Mouse (Mus musculus) stomach, embryonic 16.5 days (tissue): Measurements from ENCODE around the gene Pla2g2f. TPM values are rescaled to one million over a fixed set of nuclear protein-coding genes. Genes with fewer than 3 reads are reported as not detected.

ENCODE experiments used
- ATAC-seq: fragments of 200-750 bp; cut with Nextera tagmentation; 2 replicates; pipeline ENCODE4 v1.8.0; 2017; ENCODE audit warnings: moderate number of reproducible peaks, moderate TSS enrichment; ENCODE audit not compliant: insufficient read depth, low FRiP score
- H3K27ac ChIP-seq: fragments of 300-500 bp; sonication (generic); 2 replicates; pipeline ENCODE4 v1.5.1; 2014; ENCODE audit warnings: low read length
- H3K27me3 ChIP-seq: fragments of 300-500 bp; sonication (generic); 2 replicates; pipeline ENCODE4 v1.6.1; 2014; ENCODE audit warnings: low read length, control low read depth, mixed read lengths; ENCODE audit not compliant: control insufficient read depth, insufficient read depth
- H3K36me3 ChIP-seq: fragments of 300-500 bp; sonication (generic); 2 replicates; pipeline ENCODE4 v1.6.1; 2014; ENCODE audit warnings: low read length; ENCODE audit not compliant: control insufficient read depth, insufficient read depth
- H3K4me1 ChIP-seq: fragments of 300-500 bp; sonication (generic); 2 replicates; pipeline ENCODE4 v1.6.1; 2014; ENCODE audit warnings: low read length, control low read depth, mixed read lengths; ENCODE audit not compliant: control insufficient read depth, insufficient read depth
- H3K4me2 ChIP-seq: fragments of 300-500 bp; sonication (generic); 2 replicates; pipeline ENCODE4 v1.6.1; 2014; ENCODE audit warnings: low read depth, low read length, mixed read lengths
- H3K4me3 ChIP-seq: fragments of 300-500 bp; sonication (generic); replicated peaks from 2 replicates; pipeline ENCODE4 v1.5.1; 2014; ENCODE audit warnings: mild to moderate bottlenecking, low read length
- H3K9ac ChIP-seq: fragments of 300-500 bp; sonication (generic); 2 replicates; pipeline ENCODE4 v1.6.1; 2014; ENCODE audit warnings: low read length
- H3K9me3 ChIP-seq: fragments of 300-500 bp; sonication (generic); replicated peaks from 2 replicates; pipeline ENCODE4 v1.6.1; 2016; ENCODE audit warnings: low read length, control low read depth; ENCODE audit not compliant: control insufficient read depth
- WGBS: fragments of 180-500 bp; shearing (Covaris S2); extraction: QIAGEN DNeasy Blood & Tissue Kit; methylation state at CpG from one replicate; pipeline ENCODE4 v1.1.7; 2014; 5-methylcytosine and 5-hydroxymethylcytosine counted together
- polyA plus RNA-seq: library from polyadenylated mRNA; unstranded; fragments of >200 nt; fragmentation: Nextera tagmentation; extraction: Ambion mirVana; gene quantifications from 2 replicates; pipeline ENCODE4 v1.2.1, GENCODE M21; 2015

Gene Pla2g2f
- polyA plus RNA-seq, 1 experiment from 2014 or later, result 2.0 TPM

DNA sequence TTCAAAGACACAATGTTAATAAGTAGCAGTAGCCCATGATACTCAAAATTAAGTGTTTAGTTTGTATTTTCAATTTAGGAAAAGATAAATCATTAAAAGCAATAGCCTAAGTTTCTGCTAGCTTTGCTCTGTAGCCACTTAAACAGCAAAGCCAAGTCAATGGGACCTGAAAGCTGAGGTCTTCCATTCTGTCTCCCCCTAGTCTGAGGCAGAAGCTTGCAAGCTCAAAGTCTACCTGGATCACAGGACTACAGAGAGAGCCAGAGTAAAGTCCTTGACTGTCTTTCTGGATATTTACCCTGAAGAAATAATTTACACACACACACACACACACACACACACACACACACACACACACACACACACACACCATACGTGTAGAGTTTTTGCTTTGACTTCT lies 43.2 kb downstream of the Pla2g2f start:
- Histone ChIP-seq H3K4me1 (no peaks in the 10 kb centered on the region), H3K4me3 (no peak overlapping the region), H3K4me2 (no peak overlapping the region), H3K9me3 (no peaks in the 10 kb centered on the region), H3K27me3 (no peaks in the 10 kb centered on the region), H3K9ac (no peak overlapping the region), H3K36me3 (no peaks in the 10 kb centered on the region), H3K27ac (no peak overlapping the region)
- 53% methylated on average over 1 of the region's 1 CpGs for WGBS
- ATAC-seq, result no peak

DNA sequence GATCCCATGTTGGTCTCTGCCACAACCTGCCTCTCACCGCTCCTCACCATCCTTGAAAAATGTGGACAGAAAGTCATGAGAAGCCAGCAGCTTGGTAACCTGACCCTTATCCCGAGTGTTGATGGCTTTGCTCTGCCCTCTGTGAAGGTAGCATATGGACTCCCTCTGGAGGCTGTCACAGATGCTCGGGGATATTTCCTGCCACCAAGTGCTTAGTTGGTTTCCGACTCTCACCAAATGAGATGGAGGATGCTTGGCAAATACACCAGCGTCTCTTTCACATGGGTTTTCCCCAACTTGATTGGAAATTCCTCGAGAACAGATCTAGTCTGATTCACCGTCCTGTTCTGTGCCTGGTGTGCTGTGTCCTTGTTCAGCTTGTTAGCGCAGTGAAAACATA lies 44.8 kb downstream of the Pla2g2f start:
- Histone ChIP-seq H3K27ac (no peak overlapping the region), H3K9me3 (no peaks in the 10 kb centered on the region)
- WGBS, result 66% methylated on average over 8 of the region's 8 CpGs

GRCm38 (mm10) chr4:138712096-138712495 lies 45.3 kb downstream of the Pla2g2f start:
- Histone ChIP-seq H3K36me3 (no peaks in the 10 kb centered on the region), H3K9ac (no peak overlapping the region), H3K4me3 (no peak overlapping the region), H3K9me3 (no peaks in the 10 kb centered on the region), H3K27ac (no peak overlapping the region), H3K4me1 (no peaks in the 10 kb centered on the region), H3K27me3 (no peaks in the 10 kb centered on the region), H3K4me2 (no peak overlapping the region)
- no peak for ATAC-seq
- WGBS, result 69% methylated on average over 11 of the region's 11 CpGs

More for the DNA sequence above, 44.8 kb downstream of the Pla2g2f start:
- no peaks in the 10 kb centered on the region for H3K36me3 ChIP-seq
- no peaks in the 10 kb centered on the region for H3K27me3 ChIP-seq
- H3K4me2 ChIP-seq, result no peak overlapping the region
- H3K4me3 ChIP-seq, result no peak overlapping the region
- no peaks in the 10 kb centered on the region for H3K4me1 ChIP-seq
- H3K9ac ChIP-seq, result no peak overlapping the region
- ATAC-seq, result no peak

DNA sequence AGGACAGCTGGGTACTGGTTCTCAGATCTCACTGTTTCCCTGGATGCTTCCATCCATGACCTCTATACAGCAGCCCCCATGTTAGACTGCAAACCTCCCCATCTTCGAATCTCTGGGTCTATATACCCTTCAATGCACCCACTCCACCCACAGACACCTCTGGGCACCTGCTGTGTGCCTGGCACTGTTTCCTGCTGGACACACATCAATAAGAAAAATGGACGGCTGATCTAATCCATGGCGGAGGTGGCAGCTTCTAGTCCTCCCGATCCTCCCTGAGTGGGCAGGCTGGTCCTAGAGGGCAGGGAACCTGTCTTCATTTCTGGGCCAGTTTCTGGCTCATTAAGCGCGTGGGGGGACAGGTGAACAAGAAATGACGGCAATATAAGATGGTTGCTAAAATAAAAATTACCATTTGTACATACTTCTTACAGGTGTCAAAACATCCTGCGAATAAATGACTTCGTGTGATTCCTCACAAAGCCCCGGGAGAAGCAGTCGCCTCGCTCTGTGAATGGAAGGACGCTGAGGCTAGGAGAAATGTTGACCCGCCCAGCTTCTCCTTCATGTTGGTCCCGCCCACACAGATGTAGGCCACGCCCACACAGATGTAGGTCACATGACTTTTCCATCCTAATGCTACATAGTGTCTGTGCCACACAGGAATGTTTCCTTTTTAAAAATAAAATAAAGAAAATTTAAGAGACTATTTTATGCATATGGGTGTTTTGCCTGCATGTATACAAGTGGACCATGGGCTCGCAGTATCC lies 46.2 kb downstream of the Pla2g2f start:
- WGBS, result 59% methylated on average over 17 of the region's 17 CpGs
- ATAC-seq, result no peak
- Histone ChIP-seq H3K4me2 (no peak overlapping the region), H3K27ac (no peak overlapping the region), H3K4me3 (no peak overlapping the region), H3K36me3 (no peaks in the 10 kb centered on the region), H3K9ac (no peak overlapping the region), H3K27me3 (no peaks in the 10 kb centered on the region), H3K9me3 (no peaks in the 10 kb centered on the region), H3K4me1 (no peaks in the 10 kb centered on the region)

- Histone ChIP-seq H3K4me1 (no peaks in the 10 kb centered on the region), H3K4me3 (no peak overlapping the region), H3K9ac (no peak overlapping the region), H3K27ac (no peak overlapping the region), H3K27me3 (no peaks in the 10 kb centered on the region), H3K36me3 (no peaks in the 10 kb centered on the region), H3K9me3 (no peaks in the 10 kb centered on the region), H3K4me2 (no peak overlapping the region)
- no peak for ATAC-seq
- WGBS, result 86% methylated on average over 11 of the region's 11 CpGs
Measured at GRCm38 (mm10) chr4:138710633-138711032, 46.8 kb downstream of the Pla2g2f start.

GRCm38 (mm10) chr4:138709944-138710343 lies 47.5 kb downstream of the Pla2g2f start:
- 79% methylated on average over 7 of the region's 7 CpGs for WGBS
- H3K4me1 ChIP-seq, result no peaks in the 10 kb centered on the region

DNA sequence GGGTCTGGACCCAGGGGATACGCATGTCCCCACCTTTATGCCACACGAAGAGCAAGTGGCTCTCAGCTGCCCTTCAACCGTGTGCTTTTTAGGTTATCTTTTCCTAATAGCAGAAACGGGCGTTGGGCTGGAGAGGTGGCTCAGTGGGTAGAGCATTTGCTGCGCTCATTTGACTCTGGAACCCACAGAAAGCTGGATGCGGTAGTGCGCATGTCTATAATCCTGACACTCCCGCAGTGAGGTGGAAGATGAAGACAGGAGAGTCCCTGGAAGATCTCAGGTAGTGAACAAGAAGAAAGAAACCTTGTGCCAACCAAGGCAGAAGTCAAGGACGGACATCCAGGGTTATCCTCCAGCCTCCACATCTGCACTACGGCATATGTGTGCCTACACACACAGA lies 48.2 kb downstream of the Pla2g2f start:
- no peak overlapping the region for H3K4me3 ChIP-seq
- no peaks in the 10 kb centered on the region for H3K36me3 ChIP-seq
- H3K4me2 ChIP-seq, result no peak overlapping the region
- H3K27ac ChIP-seq, result no peak overlapping the region
- no peaks in the 10 kb centered on the region for H3K4me1 ChIP-seq
- no peak for ATAC-seq
- no peaks in the 10 kb centered on the region for H3K27me3 ChIP-seq
- H3K9me3 ChIP-seq, result no peaks in the 10 kb centered on the region
- H3K9ac ChIP-seq, result no peak overlapping the region
- WGBS, result 83% methylated on average over 11 of the region's 11 CpGs

More at GRCm38 (mm10) chr4:138709944-138710343, 47.5 kb downstream of the Pla2g2f start:
- no peak overlapping the region for H3K4me2 ChIP-seq
- H3K9ac ChIP-seq, result no peak overlapping the region
- no peak overlapping the region for H3K4me3 ChIP-seq
- H3K27ac ChIP-seq, result no peak overlapping the region
- no peaks in the 10 kb centered on the region for H3K27me3 ChIP-seq
- ATAC-seq, result no peak
- no peaks in the 10 kb centered on the region for H3K9me3 ChIP-seq
- no peaks in the 10 kb centered on the region for H3K36me3 ChIP-seq

DNA sequence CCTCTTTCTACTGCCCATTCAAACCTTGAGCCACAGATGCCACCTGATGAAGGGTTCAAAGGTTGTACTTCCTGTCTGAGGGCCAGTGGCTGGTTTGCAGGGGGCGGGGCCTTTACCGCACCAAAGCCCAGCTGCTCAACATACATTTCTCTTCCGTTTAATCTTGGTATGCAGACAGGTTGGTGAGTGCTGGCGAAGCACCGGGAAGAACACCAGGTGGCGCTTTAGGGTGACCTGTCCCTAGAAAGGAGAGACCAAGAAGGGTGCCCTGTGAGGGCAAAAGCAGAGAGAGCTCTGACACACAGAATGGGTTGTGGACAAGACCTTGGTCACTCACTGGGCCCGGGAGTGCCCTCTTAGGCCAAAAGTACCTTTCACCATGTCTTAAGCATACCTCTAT lies 48.8 kb downstream of the Pla2g2f start:
- no peaks in the 10 kb centered on the region for H3K36me3 ChIP-seq
- no peaks in the 10 kb centered on the region for H3K9me3 ChIP-seq
- H3K4me3 ChIP-seq, result no peak overlapping the region
- H3K4me2 ChIP-seq, result no peak overlapping the region
- H3K4me1 ChIP-seq, result no peaks in the 10 kb centered on the region
- no peaks in the 10 kb centered on the region for H3K27me3 ChIP-seq
- no peak overlapping the region for H3K27ac ChIP-seq
- peak; percentile 16; the same call in 1 of the 2 replicates for ATAC-seq
- WGBS, result 9% methylated on average over 7 of the region's 7 CpGs
- no peak overlapping the region for H3K9ac ChIP-seq

DNA sequence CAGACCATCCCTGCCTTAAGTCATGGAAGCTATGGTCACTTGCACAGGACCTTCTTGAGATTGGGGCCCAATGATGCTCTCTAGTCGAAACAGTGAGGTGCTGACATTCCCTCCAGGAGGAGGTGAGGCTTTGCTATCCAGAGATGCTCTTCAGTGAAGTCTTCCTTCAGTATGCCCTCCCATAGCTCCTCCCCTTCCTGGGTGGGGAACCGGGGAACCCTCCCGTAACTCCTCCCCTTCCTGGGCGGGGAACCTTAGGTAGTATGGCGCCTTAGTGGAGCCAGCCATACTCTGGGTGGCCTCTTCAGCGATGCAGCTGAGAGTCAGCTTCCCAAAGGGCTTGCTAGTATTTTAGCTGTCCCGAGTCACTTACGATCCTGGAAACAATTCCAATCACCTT lies 50.8 kb downstream of the Pla2g2f start:
- Histone ChIP-seq H3K27ac (no peak overlapping the region), H3K4me2 (no peak overlapping the region), H3K9me3 (no peaks in the 10 kb centered on the region), H3K9ac (no peak overlapping the region), H3K4me3 (no peak overlapping the region), H3K27me3 (no peaks in the 10 kb centered on the region), H3K36me3 (no peaks in the 10 kb centered on the region), H3K4me1 (no peaks in the 10 kb centered on the region)
- no peak for ATAC-seq
- 91% methylated on average over 8 of the region's 8 CpGs for whole genome bisulfite sequencing
